Comparison of ENCODE assay signal across 8 mouse cellular contexts in the genomic region with DNA sequence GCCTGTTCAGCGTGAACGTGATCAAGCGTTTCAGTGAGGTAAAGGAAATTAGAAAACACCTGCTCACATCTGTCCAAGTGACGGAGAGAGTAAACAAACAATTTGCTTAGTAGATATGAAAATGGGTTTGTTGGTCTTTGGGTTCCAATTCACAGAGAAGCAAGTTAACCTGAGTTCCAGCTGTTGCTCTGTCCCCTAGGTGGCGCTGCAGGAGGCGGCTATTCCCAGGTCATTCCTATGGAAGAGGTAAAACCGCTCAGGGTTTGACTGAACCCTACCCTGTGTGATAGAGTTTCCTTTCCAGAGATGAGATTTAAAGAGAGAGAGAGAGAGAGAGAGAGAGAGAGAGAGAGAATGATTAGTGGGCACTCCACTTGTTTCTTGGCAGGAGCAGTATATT. TPM values are rescaled to one million over a fixed set of nuclear protein-coding genes. Genes with fewer than 3 reads are reported as not detected.
DNase-seq lines count a peak whose midpoint lies in the region; ATAC-seq lines count a peak whose summit lies in the region.
"Had no signal": no experiment of that assay in that cellular context is flagged by ENCODE, and none has a peak within 500 bp of the region (broad histone marks: within the 10 kb centered on the region; RNA-seq: fewer than 3 reads in every experiment).

No protein-coding gene starts in this region.

- no peaks in the 10 kb centered on the region for H3K27me3 ChIP-seq in midbrain, embryonic 14.5 days (ENCODE audit: control insufficient read depth, insufficient read depth, low read length)
- no peaks in the 10 kb centered on the region for H3K27me3 ChIP-seq in midbrain, embryonic 15.5 days (replicated peaks)
- no peaks in the 10 kb centered on the region for H3K27me3 ChIP-seq in liver, embryonic 11.5 days (replicated peaks; ENCODE audit: control insufficient read depth, insufficient read depth, low read length)

- H3K9me3 ChIP-seq in midbrain, embryonic 14.5 days (ENCODE audit: control insufficient read depth, low read length): no peaks in the 10 kb centered on the region
- no peaks in the 10 kb centered on the region for H3K9me3 ChIP-seq in midbrain, embryonic 15.5 days
- H3K9me3 ChIP-seq in liver, embryonic 11.5 days (ENCODE audit: control insufficient read depth, low read length): no peaks in the 10 kb centered on the region

- no peak overlapping the region for H3K27ac ChIP-seq in midbrain, embryonic 14.5 days (replicated peaks; ENCODE audit: low read depth, low read length)
- H3K27ac ChIP-seq in midbrain, embryonic 15.5 days: no peak overlapping the region
- H3K27ac ChIP-seq in liver, embryonic 11.5 days (ENCODE audit: low read depth, low read length): no peak overlapping the region

- H3K9ac ChIP-seq in midbrain, embryonic 14.5 days (replicated peaks; ENCODE audit: low read length): no peak overlapping the region
- no peak overlapping the region for H3K9ac ChIP-seq in midbrain, embryonic 15.5 days
- no peak overlapping the region for H3K9ac ChIP-seq in liver, embryonic 11.5 days (ENCODE audit: low read depth, low read length)

- no peak overlapping the region for H3K4me3 ChIP-seq in midbrain, embryonic 14.5 days (replicated peaks; ENCODE audit: low read depth, low read length)
- no peak overlapping the region for H3K4me3 ChIP-seq in midbrain, embryonic 15.5 days
- H3K4me3 ChIP-seq in liver, embryonic 11.5 days (ENCODE audit: low read depth, low read length): no peak overlapping the region

- peaks cover 37% of the 10 kb centered on the region; the same call in 1 of the 2 replicates for H3K36me3 ChIP-seq in midbrain, embryonic 14.5 days (ENCODE audit: control insufficient read depth, insufficient read depth, low read length)
- H3K36me3 ChIP-seq in midbrain, embryonic 15.5 days (replicated peaks): peaks cover 8% of the 10 kb centered on the region; the same call in 1 of the 2 replicates
- peaks cover 38% of the 10 kb centered on the region for H3K36me3 ChIP-seq in liver, embryonic 11.5 days (ENCODE audit: control insufficient read depth, insufficient read depth, low read length)

- no peak for ATAC-seq in midbrain, embryonic 14.5 days (ENCODE audit: low FRiP score, low TSS enrichment)
- no peak for ATAC-seq in midbrain, embryonic 15.5 days (replicated peaks)
- no peak for ATAC-seq in liver, embryonic 11.5 days (replicated peaks; ENCODE audit: low FRiP score)

- H3K4me2 ChIP-seq in midbrain, embryonic 14.5 days (ENCODE audit: low read length): no peak overlapping the region
- no peak overlapping the region for H3K4me2 ChIP-seq in midbrain, embryonic 15.5 days
- H3K4me2 ChIP-seq in liver, embryonic 11.5 days: no peak overlapping the region

- DNase-seq in midbrain, embryonic 14.5 days: peak; percentile 76
- DNase-seq in WW6 (ENCODE audit: low read depth, low spot score): peak; percentile 31
- DNase-seq in cerebellum, adult 18-20 months: peak; percentile 73 to 77
- DNase-seq in gastrocnemius, postnatal 36 days: peak; percentile 32 to 45
- DNase-seq in liver, embryonic 11.5 days (ENCODE audit: low spot score): peak; percentile 53
- DNase-seq in right cerebral cortex, postnatal 14 days: peak; percentile 76

- H3K4me1 ChIP-seq in midbrain, embryonic 14.5 days (ENCODE audit: control insufficient read depth, insufficient read depth, low read length): peaks cover under 1% of the 10 kb centered on the region; the same call in 1 of the 2 replicates
- H3K4me1 ChIP-seq in midbrain, embryonic 15.5 days: no peaks in the 10 kb centered on the region
- no peaks in the 10 kb centered on the region for H3K4me1 ChIP-seq in liver, embryonic 11.5 days (replicated peaks; ENCODE audit: control insufficient read depth, insufficient read depth, low read length)

- WGBS in midbrain, embryonic 14.5 days: 66% methylated on average over 7 of the region's 7 CpGs
- WGBS in midbrain, embryonic 15.5 days: 67% methylated on average over 7 of the region's 7 CpGs
- 65% methylated on average over 7 of the region's 7 CpGs for WGBS in liver, embryonic 11.5 days

- intact Hi-C loops in gastrocnemius, postnatal 36 days (cut with DNase I): loop anchor here (2.0 to 5.0 kb wide), 2 partner anchors 48 to 174 kb away; no protein-coding TSS in a partner anchor

RNA-seq across cellular contexts. Expression of gene Akap5, which starts 31.5 kb away (rescaled TPM):
- 8.7 and 8.8 TPM in 2 replicates for polyA plus RNA-seq in midbrain, embryonic 14.5 days (2014; fragmentation: Nextera tagmentation; extraction: Ambion mirVana)
- polyA plus RNA-seq in midbrain, embryonic 15.5 days (2015; fragmentation: Nextera tagmentation; extraction: Ambion mirVana): 9.8 and 10.3 TPM in 2 replicates
- under 1 TPM; 0.22 to 0.84 TPM for total RNA-seq in gastrocnemius, postnatal 36 days (2021)
- polyA plus RNA-seq in liver, embryonic 11.5 days (2014; fragmentation: Nextera tagmentation; extraction: Ambion mirVana): 2.4 and 2.8 TPM in 2 replicates

RNA-seq across cellular contexts. Expression of gene Mthfd1, which starts 38.1 kb away (rescaled TPM):
- polyA plus RNA-seq in midbrain, embryonic 14.5 days (2014; fragmentation: Nextera tagmentation; extraction: Ambion mirVana): 25.3 and 35.1 TPM in 2 replicates
- 30.7 and 31.2 TPM in 2 replicates for polyA plus RNA-seq in midbrain, embryonic 15.5 days (2015; fragmentation: Nextera tagmentation; extraction: Ambion mirVana)
- 10 to 100 TPM; 28.8 to 34.5 TPM for total RNA-seq in gastrocnemius, postnatal 36 days (2021)
- 178 and 218 TPM in 2 replicates for polyA plus RNA-seq in liver, embryonic 11.5 days (2014; fragmentation: Nextera tagmentation; extraction: Ambion mirVana)

RNA-seq across cellular contexts. Expression of gene Tex21, which starts 46.6 kb away (rescaled TPM):
- not detected in 2 replicates for polyA plus RNA-seq in midbrain, embryonic 14.5 days (2014; fragmentation: Nextera tagmentation; extraction: Ambion mirVana)
- polyA plus RNA-seq in midbrain, embryonic 15.5 days (2015; fragmentation: Nextera tagmentation; extraction: Ambion mirVana): not detected in 2 replicates
- not detected for total RNA-seq in gastrocnemius, postnatal 36 days (2021)
- polyA plus RNA-seq in liver, embryonic 11.5 days (2014; fragmentation: Nextera tagmentation; extraction: Ambion mirVana): 0.10 TPM in 1 of 2 replicates, not detected in the other
- polyA plus RNA-seq: heart, embryonic 16.5 days had no signal
